Mouse (Mus musculus) forebrain, embryonic 15.5 days (tissue): ENCODE measurements around the gene Fchsd2. TPM values are rescaled to one million over a fixed set of nuclear protein-coding genes. Genes with fewer than 3 reads are reported as not detected.

ENCODE experiments used
- ATAC-seq: fragments of 200-750 bp; cut with Nextera tagmentation; replicated peaks from 2 replicates; pipeline ENCODE4 v1.8.0; 2017; ENCODE audit warnings: mild to moderate bottlenecking, moderate TSS enrichment, moderate library complexity
- H3K27ac ChIP-seq: fragments of 300-500 bp; sonication (generic); replicated peaks from 2 replicates; pipeline ENCODE4 v1.5.1; 2015; ENCODE audit warnings: mild to moderate bottlenecking, inconsistent platforms
- H3K27me3 ChIP-seq: fragments of 300-500 bp; sonication (generic); 2 replicates; pipeline ENCODE4 v1.6.1; 2015; ENCODE audit warnings: inconsistent platforms
- H3K36me3 ChIP-seq: fragments of 300-500 bp; sonication (generic); 2 replicates; pipeline ENCODE4 v1.6.1; 2015; ENCODE audit warnings: mild to moderate bottlenecking, inconsistent platforms
- H3K4me1 ChIP-seq: fragments of 300-500 bp; sonication (generic); 2 replicates; pipeline ENCODE4 v1.6.1; 2015; ENCODE audit warnings: inconsistent platforms
- H3K4me2 ChIP-seq: fragments of 300-500 bp; sonication (generic); replicated peaks from 2 replicates; pipeline ENCODE4 v1.6.1; 2015; ENCODE audit warnings: mild to moderate bottlenecking, inconsistent platforms
- H3K4me3 ChIP-seq: fragments of 300-500 bp; sonication (generic); 2 replicates; pipeline ENCODE4 v1.5.1; 2015; ENCODE audit warnings: mild to moderate bottlenecking, inconsistent platforms
- H3K9ac ChIP-seq: fragments of 300-500 bp; sonication (generic); replicated peaks from 2 replicates; pipeline ENCODE4 v1.6.1; 2015; ENCODE audit warnings: mild to moderate bottlenecking, inconsistent platforms
- H3K9me3 ChIP-seq: fragments of 300-500 bp; sonication (generic); 2 replicates; pipeline ENCODE4 v1.6.1; 2016; ENCODE audit warnings: inconsistent platforms
- WGBS: fragments of 180-500 bp; shearing (Covaris S2); methylation state at CpG from one replicate; pipeline ENCODE4 v1.1.7; 2015; ENCODE audit warnings: mixed read lengths; 5-methylcytosine and 5-hydroxymethylcytosine counted together
- polyA plus RNA-seq: library from polyadenylated mRNA; unstranded; fragments of >200 nt; fragmentation: Nextera tagmentation; extraction: Ambion mirVana; gene quantifications from 2 replicates; pipeline ENCODE4 v1.2.1, GENCODE M21; 2015

The Fchsd2 gene
- polyA plus RNA-seq, 1 experiment from 2014 or later = 45.2 TPM

- no peaks in the 10 kb centered on the region for H3K9me3 ChIP-seq
- H3K27me3 ChIP-seq = no peaks in the 10 kb centered on the region
- peaks cover 5% of the 10 kb centered on the region; the same call in 1 of the 2 replicates for H3K36me3 ChIP-seq
- peaks cover 9% of the 10 kb centered on the region; the same call in 1 of the 2 replicates for H3K4me1 ChIP-seq
- H3K9ac ChIP-seq = no peak overlapping the region
- no peak overlapping the region for H3K4me3 ChIP-seq
- ATAC-seq = no peak
- H3K27ac ChIP-seq = no peak overlapping the region
- no peak overlapping the region for H3K4me2 ChIP-seq
- WGBS = 36% methylated on average over 2 of the region's 2 CpGs
These were observed 138.8 kb downstream of the Fchsd2 start for GRCm38 (mm10) chr7:101231458-101231857.

GRCm38 (mm10) chr7:101232716-101233115, 140.1 kb downstream of the Fchsd2 start:
- H3K36me3 ChIP-seq = peaks cover 5% of the 10 kb centered on the region; the same call in 1 of the 2 replicates
- no peak overlapping the region for H3K9ac ChIP-seq
- no peaks in the 10 kb centered on the region for H3K27me3 ChIP-seq
- 51% methylated on average over 3 of the region's 3 CpGs for WGBS
- ATAC-seq = no peak
- H3K9me3 ChIP-seq = no peaks in the 10 kb centered on the region
- no peak overlapping the region; the same call in 1 of the 2 replicates for H3K27ac ChIP-seq
- H3K4me1 ChIP-seq = peaks cover 17% of the 10 kb centered on the region
- H3K4me2 ChIP-seq = no peak overlapping the region
- H3K4me3 ChIP-seq = no peak overlapping the region

- Histone ChIP-seq H3K4me3 (no peak overlapping the region), H3K36me3 (peaks cover 5% of the 10 kb centered on the region; the same call in 1 of the 2 replicates), H3K4me2 (no peak overlapping the region), H3K27me3 (no peaks in the 10 kb centered on the region), H3K9ac (no peak overlapping the region), H3K27ac (peak overlapping the region; percentile 44), H3K4me1 (peaks cover 17% of the 10 kb centered on the region), H3K9me3 (no peaks in the 10 kb centered on the region)
- peak; percentile 68; the same call in 1 of the 2 replicates for ATAC-seq
- 35% methylated on average over 8 of the region's 8 CpGs for WGBS
These were observed 144.2 kb downstream of the Fchsd2 start for GRCm38 (mm10) chr7:101236712-101237473.

GRCm38 (mm10) chr7:101248760-101249159, 156.1 kb downstream of the Fchsd2 start:
- ATAC-seq = no peak
- 94% methylated on average over 4 of the region's 4 CpGs for WGBS

GRCm38 (mm10) chr7:101249173-101249572, 156.5 kb downstream of the Fchsd2 start:
- Histone ChIP-seq H3K4me2 (no peak overlapping the region), H3K4me1 (no peaks in the 10 kb centered on the region), H3K36me3 (peaks cover 27% of the 10 kb centered on the region), H3K27me3 (no peaks in the 10 kb centered on the region), H3K9me3 (no peaks in the 10 kb centered on the region), H3K4me3 (no peak overlapping the region), H3K27ac (no peak overlapping the region), H3K9ac (no peak overlapping the region)
- ATAC-seq = no peak
- WGBS = 86% methylated on average over 2 of the region's 2 CpGs

More at GRCm38 (mm10) chr7:101248760-101249159, 156.1 kb downstream of the Fchsd2 start:
- Histone ChIP-seq H3K36me3 (peaks cover 27% of the 10 kb centered on the region), H3K9me3 (no peaks in the 10 kb centered on the region), H3K4me2 (no peak overlapping the region), H3K4me1 (no peaks in the 10 kb centered on the region), H3K9ac (no peak overlapping the region), H3K27me3 (no peaks in the 10 kb centered on the region), H3K4me3 (no peak overlapping the region), H3K27ac (no peak overlapping the region)

GRCm38 (mm10) chr7:101253071-101253470, 160.4 kb downstream of the Fchsd2 start:
- ATAC-seq = no peak
- Histone ChIP-seq H3K9ac (no peak overlapping the region), H3K4me1 (no peaks in the 10 kb centered on the region), H3K36me3 (peaks cover 34% of the 10 kb centered on the region), H3K9me3 (no peaks in the 10 kb centered on the region), H3K27ac (no peak overlapping the region), H3K4me3 (no peak overlapping the region), H3K4me2 (no peak overlapping the region), H3K27me3 (no peaks in the 10 kb centered on the region)
- WGBS = 84% methylated on average over 2 of the region's 2 CpGs

- Histone ChIP-seq H3K27me3 (no peaks in the 10 kb centered on the region), H3K27ac (no peak overlapping the region), H3K4me1 (no peaks in the 10 kb centered on the region), H3K4me3 (no peak overlapping the region), H3K4me2 (no peak overlapping the region), H3K9ac (no peak overlapping the region), H3K36me3 (peaks cover 44% of the 10 kb centered on the region), H3K9me3 (no peaks in the 10 kb centered on the region)
- no peak for ATAC-seq
These were observed 165.8 kb downstream of the Fchsd2 start for GRCm38 (mm10) chr7:101258482-101258881.

- Histone ChIP-seq H3K4me1 (no peaks in the 10 kb centered on the region), H3K9ac (no peak overlapping the region), H3K4me3 (no peak overlapping the region), H3K27me3 (no peaks in the 10 kb centered on the region), H3K4me2 (no peak overlapping the region), H3K27ac (no peak overlapping the region), H3K9me3 (no peaks in the 10 kb centered on the region), H3K36me3 (peaks cover 32% of the 10 kb centered on the region)
- WGBS = 76% methylated on average over 4 of the region's 4 CpGs
- no peak for ATAC-seq
These were observed 169.4 kb downstream of the Fchsd2 start for GRCm38 (mm10) chr7:101261941-101262546.

- H3K4me1 ChIP-seq = 0 out of 2 replicates have a peak, but pooled peaks cover 3% of the 10 kb centered on the region
- peaks cover 31% of the 10 kb centered on the region for H3K36me3 ChIP-seq
- no peak overlapping the region for H3K4me3 ChIP-seq
- no peak overlapping the region for H3K27ac ChIP-seq
- H3K4me2 ChIP-seq = no peak overlapping the region
- H3K9ac ChIP-seq = no peak overlapping the region
- H3K9me3 ChIP-seq = no peaks in the 10 kb centered on the region
- H3K27me3 ChIP-seq = no peaks in the 10 kb centered on the region
- no peak for ATAC-seq
These were observed 170.8 kb downstream of the Fchsd2 start for GRCm38 (mm10) chr7:101263511-101263910.

- no peak overlapping the region for H3K4me2 ChIP-seq
- WGBS = 79% methylated on average over 3 of the region's 3 CpGs
These were observed 175.0 kb downstream of the Fchsd2 start for GRCm38 (mm10) chr7:101267457-101268259.

GRCm38 (mm10) chr7:101271602-101272001, 178.9 kb downstream of the Fchsd2 start:
- H3K9me3 ChIP-seq = no peaks in the 10 kb centered on the region
- ATAC-seq = no peak

More at GRCm38 (mm10) chr7:101267457-101268259, 175.0 kb downstream of the Fchsd2 start:
- peaks cover 8% of the 10 kb centered on the region; the same call in 1 of the 2 replicates for H3K36me3 ChIP-seq
- ATAC-seq = no peak
- H3K4me3 ChIP-seq = no peak overlapping the region
- H3K4me1 ChIP-seq = 0 out of 2 replicates have a peak, but pooled peaks cover 3% of the 10 kb centered on the region
- no peak overlapping the region for H3K9ac ChIP-seq
- no peaks in the 10 kb centered on the region for H3K9me3 ChIP-seq
- H3K27ac ChIP-seq = 0 out of 2 replicates have a peak overlapping the region, but pooled peaks have one; percentile 15
- H3K27me3 ChIP-seq = no peaks in the 10 kb centered on the region

More at GRCm38 (mm10) chr7:101271602-101272001, 178.9 kb downstream of the Fchsd2 start:
- H3K4me3 ChIP-seq = no peak overlapping the region
- H3K9ac ChIP-seq = no peak overlapping the region
- 0 out of 2 replicates have a peak, but pooled peaks cover 3% of the 10 kb centered on the region for H3K4me1 ChIP-seq
- no peak overlapping the region for H3K4me2 ChIP-seq
- H3K27me3 ChIP-seq = no peaks in the 10 kb centered on the region
- no peak overlapping the region for H3K27ac ChIP-seq
- WGBS = 90% methylated on average over 1 of the region's 1 CpGs
- H3K36me3 ChIP-seq = peaks cover 35% of the 10 kb centered on the region
